Comparison of ENCODE assay signal across 8 mouse cellular contexts in genomic region chr11:32565088-32565487, GRCm38 (mm10). TPM values are rescaled to one million over a fixed set of nuclear protein-coding genes. Genes with fewer than 3 reads are reported as not detected.
DNase-seq lines count a peak whose midpoint lies in the region; ATAC-seq and TF ChIP-seq lines count a peak whose summit lies in the region.

No protein-coding gene starts in this region.

- H3K9me3 ChIP-seq in intestine, embryonic 16.5 days (ENCODE audit: control insufficient read depth, low read length), result no peaks in the 10 kb centered on the region
- no peaks in the 10 kb centered on the region for H3K9me3 ChIP-seq in midbrain, embryonic 15.5 days
- H3K9me3 ChIP-seq in forebrain, embryonic 10.5 days, result no peaks in the 10 kb centered on the region

- DNase-seq in liver, adult 2 months (ENCODE audit: extremely low read depth, low read depth, low spot score), result peak; percentile 35
- DNase-seq in liver, result no peak
- peak; percentile 73 for DNase-seq in NIH3T3 (ENCODE audit: low read depth)
- DNase-seq in naive thymus-derived CD4-positive, alpha-beta T cell, adult 2 months (ENCODE audit: low read depth), result peak; percentile 59
- no peak for DNase-seq in forebrain, embryonic 10.5 days (ENCODE audit: extremely low spot score, low spot score)
- DNase-seq in adrenal gland, postnatal 36 days, result no peak

- H3K4me3 ChIP-seq in liver, adult 2 months (ENCODE audit: insufficient read depth, low read depth, low read length), result no peak overlapping the region
- no peak overlapping the region for H3K4me3 ChIP-seq in intestine, embryonic 16.5 days (ENCODE audit: low read length)
- no peak overlapping the region for H3K4me3 ChIP-seq in midbrain, embryonic 15.5 days
- no peak overlapping the region for H3K4me3 ChIP-seq in forebrain, embryonic 10.5 days

- no peak for TF ChIP-seq CTCF in liver, adult 2 months (IDR thresholded peaks at IDR 0.05; ENCODE audit: low read depth, low read length)

- no peak for TF ChIP-seq POLR2A in liver, adult 2 months (IDR thresholded peaks at IDR 0.05; ENCODE audit: extremely low read depth, insufficient read depth, low read length)

- H3K4me2 ChIP-seq in intestine, embryonic 16.5 days (ENCODE audit: low read depth, low read length), result no peak overlapping the region
- H3K4me2 ChIP-seq in midbrain, embryonic 15.5 days, result no peak overlapping the region

- no peaks in the 10 kb centered on the region for H3K27me3 ChIP-seq in liver, adult 2 months (ENCODE audit: control insufficient read depth, insufficient read depth, low read length)
- no peaks in the 10 kb centered on the region for H3K27me3 ChIP-seq in intestine, embryonic 16.5 days (replicated peaks; ENCODE audit: control insufficient read depth, insufficient read depth, low read length)
- H3K27me3 ChIP-seq in midbrain, embryonic 15.5 days (replicated peaks), result no peaks in the 10 kb centered on the region
- no peaks in the 10 kb centered on the region for H3K27me3 ChIP-seq in forebrain, embryonic 10.5 days (ENCODE audit: poor library complexity, severe bottlenecking)

- WGBS in liver, adult 2 months, result 74% methylated on average over 8 of the region's 8 CpGs
- WGBS in intestine, embryonic 16.5 days, result 46% methylated on average over 8 of the region's 8 CpGs
- 64% methylated on average over 8 of the region's 8 CpGs for WGBS in midbrain, embryonic 15.5 days
- 53% methylated on average over 8 of the region's 8 CpGs for WGBS in forebrain, embryonic 10.5 days

- no peaks in the 10 kb centered on the region for H3K79me2 ChIP-seq in liver, adult 2 months (ENCODE audit: control insufficient read depth, insufficient read depth, low read length)

- ATAC-seq in intestine, embryonic 16.5 days, result peak; percentile 52
- ATAC-seq in midbrain, embryonic 15.5 days (replicated peaks), result no peak

- peaks cover 3% of the 10 kb centered on the region; the same call in 1 of the 2 replicates for H3K4me1 ChIP-seq in liver, adult 2 months (ENCODE audit: control insufficient read depth, insufficient read depth, low read length)
- peaks cover 35% of the 10 kb centered on the region for H3K4me1 ChIP-seq in intestine, embryonic 16.5 days (ENCODE audit: control insufficient read depth, insufficient read depth, low read length)
- H3K4me1 ChIP-seq in midbrain, embryonic 15.5 days, result no peaks in the 10 kb centered on the region
- H3K4me1 ChIP-seq in forebrain, embryonic 10.5 days, result peaks cover 54% of the 10 kb centered on the region

- no peaks in the 10 kb centered on the region for H3K36me3 ChIP-seq in liver, adult 2 months (ENCODE audit: control insufficient read depth, insufficient read depth, low read length)
- no peaks in the 10 kb centered on the region for H3K36me3 ChIP-seq in intestine, embryonic 16.5 days (ENCODE audit: control insufficient read depth, insufficient read depth, low read length)
- no peaks in the 10 kb centered on the region for H3K36me3 ChIP-seq in midbrain, embryonic 15.5 days (replicated peaks)
- no peaks in the 10 kb centered on the region for H3K36me3 ChIP-seq in forebrain, embryonic 10.5 days (replicated peaks)

- H3K27ac ChIP-seq in liver, adult 2 months (replicated peaks; ENCODE audit: insufficient read depth, low read depth, low read length), result no peak overlapping the region; the same call in 1 of the 2 replicates
- peak overlapping the region; percentile 46 for H3K27ac ChIP-seq in intestine, embryonic 16.5 days (ENCODE audit: low read length)
- no peak overlapping the region for H3K27ac ChIP-seq in midbrain, embryonic 15.5 days
- no peak overlapping the region for H3K27ac ChIP-seq in forebrain, embryonic 10.5 days

- H3K9ac ChIP-seq in liver, adult 2 months (ENCODE audit: low read depth, low read length), result no peak overlapping the region
- H3K9ac ChIP-seq in intestine, embryonic 16.5 days (ENCODE audit: low read depth, low read length), result no peak overlapping the region
- H3K9ac ChIP-seq in midbrain, embryonic 15.5 days, result no peak overlapping the region

RNA-seq across cellular contexts. Expression of gene Stk10, which starts 32.0 kb away (rescaled TPM):
- 2.0 and 2.5 TPM in 2 replicates for total RNA-seq in liver, adult 2 months (2014; rRNA removed)
- polyA plus RNA-seq in liver, adult 2 months (2012; rRNA removed), result 2.0 and 2.4 TPM in 2 replicates
- 5.2 and 5.7 TPM in 2 replicates for polyA plus RNA-seq in intestine, embryonic 16.5 days (2015; fragmentation: Nextera tagmentation; extraction: Ambion mirVana)
- polyA plus RNA-seq in midbrain, embryonic 15.5 days (2015; fragmentation: Nextera tagmentation; extraction: Ambion mirVana), result 2.0 and 2.3 TPM in 2 replicates
- 2.0 and 2.3 TPM in 2 replicates for polyA plus RNA-seq in forebrain, embryonic 10.5 days (2016; fragmentation: Nextera tagmentation; extraction: Ambion mirVana)
- 10 to 100 TPM in 1 of 2 experiments, 1 to 10 TPM in 1; 9.0 to 13.3 TPM for total RNA-seq in adrenal gland, postnatal 36 days (2021)

RNA-seq across cellular contexts. Expression of gene Efcab9, which starts 33.2 kb away (rescaled TPM):
- total RNA-seq in liver, adult 2 months (2014; rRNA removed), result 0.34 TPM in 1 of 2 replicates, not detected in the other
- not detected in 2 replicates for polyA plus RNA-seq in liver, adult 2 months (2012; rRNA removed)
- 0.65 and 0.77 TPM in 2 replicates for polyA plus RNA-seq in intestine, embryonic 16.5 days (2015; fragmentation: Nextera tagmentation; extraction: Ambion mirVana)
- 0.46 TPM in 1 of 2 replicates, not detected in the other for polyA plus RNA-seq in midbrain, embryonic 15.5 days (2015; fragmentation: Nextera tagmentation; extraction: Ambion mirVana)
- 0.21 and 0.25 TPM in 2 replicates for polyA plus RNA-seq in forebrain, embryonic 10.5 days (2016; fragmentation: Nextera tagmentation; extraction: Ambion mirVana)
- 1 to 10 TPM in 1 of 2 experiments, under 1 TPM in 1; 0.89 to 1.2 TPM for total RNA-seq in adrenal gland, postnatal 36 days (2021)

Comparison
In these comparisons a context has a peak if more than half of its experiments do, and no peak if none do; other contexts are left out.
1. DNase-seq: peak in liver, adult 2 months (single experiment), NIH3T3 (single experiment) and naive thymus-derived CD4-positive, alpha-beta T cell, adult 2 months (single experiment); none in liver (single experiment), forebrain, embryonic 10.5 days (single experiment) and adrenal gland, postnatal 36 days (0 of 2).